Mouse (Mus musculus) embryonic fibroblast, embryonic 13.5 days (primary cell): Measurements from ENCODE around the gene Atp10a.

ENCODE experiments used
- CTCF ChIP-seq: IDR thresholded peaks from 2 replicates; pipeline ENCODE4 v1.5.1; 2011; ENCODE audit warnings: mild to moderate bottlenecking, control low read depth, low read length, moderate library complexity, borderline replicate concordance; ENCODE audit not compliant: insufficient read depth
- POLR2A ChIP-seq: IDR thresholded peaks from 2 replicates; pipeline ENCODE4 v1.6.1; 2011; ENCODE audit warnings: low read depth, mild to moderate bottlenecking, control low read depth, low read length, moderate library complexity

DNA sequence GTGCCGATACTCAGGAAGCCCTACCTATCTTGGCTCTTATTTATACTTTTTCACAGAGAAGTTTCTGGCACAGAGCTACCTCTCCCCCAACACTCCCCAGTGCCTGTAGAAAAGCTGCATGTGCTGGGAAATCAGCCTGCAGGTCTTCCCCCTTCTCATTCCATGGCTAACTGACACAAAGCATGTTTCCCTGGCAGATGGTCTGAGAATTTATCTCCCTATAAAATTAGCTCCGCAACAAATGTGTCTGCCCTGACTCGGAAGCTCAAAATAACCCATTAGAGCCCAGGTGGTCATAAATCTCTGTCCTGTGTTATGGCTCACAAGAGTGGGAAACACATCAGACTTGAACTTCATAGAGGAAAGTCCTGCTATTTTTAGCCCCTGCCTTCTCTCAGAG lies 186.9 kb downstream of the Atp10a start:
- TF ChIP-seq POLR2A (no peak), CTCF (no peak)
